ENCODE assay signal across 21 mouse cellular contexts in the genomic region with DNA sequence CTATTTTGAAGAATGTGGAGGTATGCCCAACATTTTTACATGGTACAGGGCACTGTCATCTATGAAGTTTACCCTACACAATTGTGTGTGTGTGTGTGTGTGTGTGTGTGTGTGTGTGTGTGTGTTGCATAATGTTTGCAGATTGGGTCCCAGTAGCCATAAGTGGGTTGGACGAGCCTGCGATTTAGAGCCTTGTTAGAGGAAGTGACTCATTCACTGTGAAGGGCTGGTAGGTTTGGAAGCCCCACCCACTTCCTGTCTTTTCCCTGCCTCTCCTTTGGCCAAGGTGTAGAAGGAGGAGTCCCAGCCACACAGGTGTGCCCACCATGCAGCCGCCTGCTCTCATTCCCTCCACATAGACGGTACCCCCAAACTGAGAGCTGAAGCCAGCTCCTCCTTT.
DNase-seq lines count a peak whose midpoint lies in the region; ATAC-seq and TF ChIP-seq lines count a peak whose summit lies in the region.
"Had no signal": no experiment of that assay in that cellular context is flagged by ENCODE, and none has a peak within 500 bp of the region (broad histone marks: within the 10 kb centered on the region; RNA-seq: fewer than 3 reads in every experiment).

No protein-coding gene starts in this region.

- H3K36me3 ChIP-seq in splenic B cell, adult 2 months (ENCODE audit: control insufficient read depth, insufficient read depth, low read length, poor library complexity, severe bottlenecking) = peaks cover 18% of the 10 kb centered on the region
- no peaks in the 10 kb centered on the region for H3K36me3 ChIP-seq in midbrain, embryonic 16.5 days (ENCODE audit: control insufficient read depth, insufficient read depth, low read length)
- H3K36me3 ChIP-seq: embryonic facial prominence, embryonic 12.5 days; hindbrain, embryonic 15.5 days; neural tube, embryonic 12.5 days had no signal

- peak; percentile 11 for DNase-seq in thymus, postnatal 0 days (ENCODE audit: low spot score)
- no peak for DNase-seq in thymus, adult 18-20 months
- DNase-seq in splenic B cell, adult 2 months (ENCODE audit: low read depth, low spot score) = peak; percentile 15
- DNase-seq in embryo, embryonic 9.5 days (ENCODE audit: extremely low spot score) = no peak
- no peak for DNase-seq in cerebellum, adult 2 months
- DNase-seq: cerebellum, adult 8-10 months; heart, postnatal 4 days; lung, adult 18-20 months had no signal

- no peak overlapping the region for H3K4me3 ChIP-seq in midbrain, embryonic 16.5 days (ENCODE audit: low read depth, low read length)
- H3K4me3 ChIP-seq in cerebellum, adult 2 months (replicated peaks; ENCODE audit: insufficient read depth, low read depth, low read length) = no peak overlapping the region
- H3K4me3 ChIP-seq: embryonic facial prominence, embryonic 12.5 days; erythroblast, embryonic 14.5 days; forebrain, embryonic 13.5 days; heart, embryonic 13.5 days; hindbrain, embryonic 15.5 days; neural tube, embryonic 12.5 days had no signal

- TF ChIP-seq POLR2A in cerebellum, adult 2 months (IDR thresholded peaks at IDR 0.05; ENCODE audit: borderline replicate concordance, insufficient read depth, low read length) = no peak

- WGBS in midbrain, embryonic 16.5 days = 93% methylated on average over 4 of the region's 4 CpGs
- WGBS in cerebellum, adult 2 months = 94% methylated on average over 4 of the region's 4 CpGs

- H3K4me2 ChIP-seq in midbrain, embryonic 16.5 days (ENCODE audit: low read length) = no peak overlapping the region
- H3K4me2 ChIP-seq: embryonic facial prominence, embryonic 12.5 days; forebrain, embryonic 13.5 days; heart, embryonic 13.5 days; hindbrain, embryonic 15.5 days; liver, embryonic 11.5 days; midbrain, embryonic 11.5 days; neural tube, embryonic 12.5 days had no signal

- TF ChIP-seq CTCF in cerebellum, adult 2 months (IDR thresholded peaks at IDR 0.05; ENCODE audit: borderline replicate concordance, insufficient read depth, low read depth, low read length) = no peak

- H3K4me1 ChIP-seq in midbrain, embryonic 16.5 days (ENCODE audit: control insufficient read depth, insufficient read depth, low read length) = no peaks in the 10 kb centered on the region
- H3K4me1 ChIP-seq in cerebellum, adult 2 months (ENCODE audit: control insufficient read depth, insufficient read depth, low read length) = no peaks in the 10 kb centered on the region
- H3K4me1 ChIP-seq: forebrain, embryonic 13.5 days; hindbrain, embryonic 15.5 days; neural tube, embryonic 12.5 days had no signal

- no peaks in the 10 kb centered on the region for H3K27me3 ChIP-seq in splenic B cell, adult 2 months (ENCODE audit: control insufficient read depth, insufficient read depth, low read length, poor library complexity, severe bottlenecking)
- no peaks in the 10 kb centered on the region for H3K27me3 ChIP-seq in midbrain, embryonic 16.5 days (ENCODE audit: control insufficient read depth, insufficient read depth, low read depth, low read length)
- no peaks in the 10 kb centered on the region for H3K27me3 ChIP-seq in cerebellum, adult 2 months (ENCODE audit: control insufficient read depth, insufficient read depth, low read length)
- H3K27me3 ChIP-seq: embryonic facial prominence, embryonic 12.5 days; forebrain, embryonic 13.5 days; heart, embryonic 13.5 days; hindbrain, embryonic 15.5 days; neural tube, embryonic 12.5 days had no signal

- H3K27ac ChIP-seq in midbrain, embryonic 16.5 days (ENCODE audit: low read length) = no peak overlapping the region
- no peak overlapping the region for H3K27ac ChIP-seq in cerebellum, adult 2 months (ENCODE audit: insufficient read depth, low read length)
- H3K27ac ChIP-seq: embryonic facial prominence, embryonic 12.5 days; forebrain, embryonic 13.5 days; heart, embryonic 13.5 days; hindbrain, embryonic 15.5 days; neural tube, embryonic 12.5 days; stomach, postnatal 0 days had no signal

- ATAC-seq in CD4-positive, CD25-positive, alpha-beta regulatory T cell, adult 4 months = peak; percentile 69
- peak; percentile 81 for ATAC-seq in granulocyte monocyte progenitor cell, adult 5-6 weeks (replicated peaks; ENCODE audit: poor library complexity, severe bottlenecking)
- ATAC-seq in midbrain, embryonic 16.5 days = no peak
- ATAC-seq: forebrain, embryonic 13.5 days; intestine, postnatal 0 days had no signal

- H3K9me3 ChIP-seq in midbrain, embryonic 16.5 days (replicated peaks; ENCODE audit: control insufficient read depth, low read length, poor library complexity, severe bottlenecking) = no peaks in the 10 kb centered on the region
- H3K9me3 ChIP-seq: embryonic facial prominence, embryonic 12.5 days; forebrain, embryonic 13.5 days; heart, embryonic 13.5 days; hindbrain, embryonic 15.5 days; neural tube, embryonic 12.5 days had no signal

- H3K9ac ChIP-seq in midbrain, embryonic 16.5 days (ENCODE audit: low read depth, low read length) = no peak overlapping the region
- H3K9ac ChIP-seq: embryonic facial prominence, embryonic 12.5 days; forebrain, embryonic 13.5 days; heart, embryonic 13.5 days; hindbrain, embryonic 15.5 days; neural tube, embryonic 12.5 days had no signal

Comparison
In these comparisons a context has a peak if more than half of its experiments do, and no peak if none do; other contexts are left out.
1. DNase-seq: peak in thymus, postnatal 0 days (single experiment) and splenic B cell, adult 2 months (single experiment); none in thymus, adult 18-20 months (0 of 2), embryo, embryonic 9.5 days (single experiment) and cerebellum, adult 2 months (0 of 2).